Mouse (Mus musculus) gonadal fat pad, adult 2 months (tissue): Measurements from ENCODE around the gene Magi1. TPM values are rescaled to one million over a fixed set of nuclear protein-coding genes. Genes with fewer than 3 reads are reported as not detected.

Experiments
- DNase-seq: peaks from one replicate; pipeline ENCODE4 v3.0.0-alpha.2; 2012; ENCODE audit warnings: low read depth
- polyA plus RNA-seq: library from polyadenylated mRNA; depleted of rRNA; stranded (reverse); fragments of >200 nt; gene quantifications from 2 replicates; pipeline ENCODE4 v1.2.3, GENCODE M21; 2012

The Magi1 gene
- polyA plus RNA-seq, 1 experiment = 6.0 TPM

GRCm38 (mm10) chr6:93728791-93729190, 554.9 kb downstream of the Magi1 start:
- DNase-seq = no peak

- no peak for DNase-seq
Observed at GRCm38 (mm10) chr6:93727630-93728178, 556.0 kb downstream of the Magi1 start.

- DNase-seq = no peak
Observed at GRCm38 (mm10) chr6:93726829-93727455, 556.8 kb downstream of the Magi1 start.

- DNase-seq = no peak
Observed at GRCm38 (mm10) chr6:93726121-93726520, 557.6 kb downstream of the Magi1 start.

- DNase-seq = no peak
Observed at GRCm38 (mm10) chr6:93724749-93725148, 559.0 kb downstream of the Magi1 start.

- no peak for DNase-seq
Observed at GRCm38 (mm10) chr6:93723226-93723625, 560.5 kb downstream of the Magi1 start.

GRCm38 (mm10) chr6:93719532-93719931, 564.2 kb downstream of the Magi1 start:
- no peak for DNase-seq

- DNase-seq = no peak
Observed at GRCm38 (mm10) chr6:93718385-93718784, 565.3 kb downstream of the Magi1 start.

GRCm38 (mm10) chr6:93717826-93718375, 565.8 kb downstream of the Magi1 start:
- DNase-seq = no peak

- no peak for DNase-seq
Observed at GRCm38 (mm10) chr6:93716686-93717625, 566.8 kb downstream of the Magi1 start.

- DNase-seq = no peak
Observed at GRCm38 (mm10) chr6:93715181-93716180, 568.2 kb downstream of the Magi1 start.

GRCm38 (mm10) chr6:93704350-93704749, 579.4 kb downstream of the Magi1 start:
- DNase-seq = no peak

- DNase-seq = no peak
Observed at GRCm38 (mm10) chr6:93699436-93699835, 584.3 kb downstream of the Magi1 start.

- DNase-seq = no peak
Observed at GRCm38 (mm10) chr6:93697956-93698355, 585.8 kb downstream of the Magi1 start.

- DNase-seq = no peak
Observed at GRCm38 (mm10) chr6:93678766-93679165, 605.0 kb downstream of the Magi1 start.

- DNase-seq = no peak
Observed at GRCm38 (mm10) chr6:93666731-93667130, 617.0 kb downstream of the Magi1 start.

GRCm38 (mm10) chr6:93665056-93665805, 618.5 kb downstream of the Magi1 start:
- no peak for DNase-seq

- no peak for DNase-seq
Observed at GRCm38 (mm10) chr6:93661139-93661538, 622.6 kb downstream of the Magi1 start.

- no peak for DNase-seq
Observed at GRCm38 (mm10) chr6:93659534-93659933, 624.2 kb downstream of the Magi1 start.
